Mouse (Mus musculus): ENCODE results near the gene Gm2897. TPM values are rescaled to one million over a fixed set of nuclear protein-coding genes. Genes with fewer than 3 reads are reported as not detected.
"Not testable (repeated sequence)": the region's sequence is repeated elsewhere in the genome, so short reads cannot be mapped to it uniquely, and the experiment has no call there.

The Gm2897 gene
- 1.9 and 4.7 TPM in 2 replicates for polyA plus RNA-seq (2015; fragmentation: Nextera tagmentation; extraction: Ambion mirVana)

GRCm38 (mm10) chr14:3048727-3049512 is at the start of gene Gm2897:
Gene Gm2897, plus strand, starts transcription at chr14:3049285.
- H3K36me3 ChIP-seq (ENCODE audit: control insufficient read depth, insufficient read depth); ATAC-seq (replicated peaks; ENCODE audit: extremely low read depth, insufficient read depth, low FRiP score); H3K27ac ChIP-seq (ENCODE audit: low read length); H3K27me3 ChIP-seq (ENCODE audit: control insufficient read depth, insufficient read depth, low read length); H3K4me1 ChIP-seq (ENCODE audit: control insufficient read depth, insufficient read depth, low read length); H3K9me3 ChIP-seq (replicated peaks; ENCODE audit: control insufficient read depth, low read length): not testable (repeated sequence)
- WGBS, result 7% methylated on average over 25 of the region's 40 CpGs
- Histone ChIP-seq H3K9ac (ENCODE audit: low read length) (peak within 1 kb of the TSS; percentile 60), H3K4me3 (ENCODE audit: low read length) (peak within 1 kb of the TSS; percentile 55), H3K4me2 (ENCODE audit: low read depth, low read length) (peak within 1 kb of the TSS; percentile 75)

- H3K4me3 ChIP-seq (ENCODE audit: low read length); H3K36me3 ChIP-seq (ENCODE audit: control insufficient read depth, insufficient read depth); H3K4me2 ChIP-seq (ENCODE audit: low read depth, low read length); H3K4me1 ChIP-seq (ENCODE audit: control insufficient read depth, insufficient read depth, low read length); ATAC-seq (replicated peaks; ENCODE audit: extremely low read depth, insufficient read depth, low FRiP score); H3K27me3 ChIP-seq (ENCODE audit: control insufficient read depth, insufficient read depth, low read length); H3K27ac ChIP-seq (ENCODE audit: low read length); H3K9me3 ChIP-seq (replicated peaks; ENCODE audit: control insufficient read depth, low read length); H3K9ac ChIP-seq (ENCODE audit: low read length): not testable (repeated sequence)
- 51% methylated on average over 2 of the region's 3 CpGs for WGBS
These were observed 19.4 kb upstream of the Gm2897 start, which contains the start of gene Gm2888 for GRCm38 (mm10) chr14:3029702-3030101. Gene Gm2888, plus strand, starts transcription at chr14:3030002.

GRCm38 (mm10) chr14:3049513-3049800 is 372 bp downstream of the Gm2897 start:
- WGBS, result 1% methylated on average over 11 of the region's 20 CpGs
- peak overlapping the region; percentile 75 for H3K4me2 ChIP-seq (ENCODE audit: low read depth, low read length)
- not testable (repeated sequence) for H3K4me1 ChIP-seq (ENCODE audit: control insufficient read depth, insufficient read depth, low read length)

GRCm38 (mm10) chr14:3050087-3050486 is 1.0 kb downstream of the Gm2897 start:
- not testable (repeated sequence) for H3K4me1 ChIP-seq (ENCODE audit: control insufficient read depth, insufficient read depth, low read length); H3K27ac ChIP-seq (ENCODE audit: low read length); ATAC-seq (replicated peaks; ENCODE audit: extremely low read depth, insufficient read depth, low FRiP score); H3K9me3 ChIP-seq (replicated peaks; ENCODE audit: control insufficient read depth, low read length); H3K9ac ChIP-seq (ENCODE audit: low read length); H3K4me2 ChIP-seq (ENCODE audit: low read depth, low read length); H3K36me3 ChIP-seq (ENCODE audit: control insufficient read depth, insufficient read depth); H3K27me3 ChIP-seq (ENCODE audit: control insufficient read depth, insufficient read depth, low read length); H3K4me3 ChIP-seq (ENCODE audit: low read length)
- 0% methylated on average over 5 of the region's 8 CpGs for WGBS

More at GRCm38 (mm10) chr14:3049513-3049800, 372 bp downstream of the Gm2897 start:
- peak overlapping the region; percentile 60 for H3K9ac ChIP-seq (ENCODE audit: low read length)
- ATAC-seq (replicated peaks; ENCODE audit: extremely low read depth, insufficient read depth, low FRiP score); H3K27ac ChIP-seq (ENCODE audit: low read length); H3K36me3 ChIP-seq (ENCODE audit: control insufficient read depth, insufficient read depth); H3K9me3 ChIP-seq (replicated peaks; ENCODE audit: control insufficient read depth, low read length); H3K27me3 ChIP-seq (ENCODE audit: control insufficient read depth, insufficient read depth, low read length): not testable (repeated sequence)
- H3K4me3 ChIP-seq (ENCODE audit: low read length), result peak overlapping the region; percentile 55

- not testable (repeated sequence) for H3K27ac ChIP-seq (ENCODE audit: low read length); H3K9me3 ChIP-seq (replicated peaks; ENCODE audit: control insufficient read depth, low read length); H3K36me3 ChIP-seq (ENCODE audit: control insufficient read depth, insufficient read depth); H3K9ac ChIP-seq (ENCODE audit: low read length); ATAC-seq (replicated peaks; ENCODE audit: extremely low read depth, insufficient read depth, low FRiP score); H3K4me2 ChIP-seq (ENCODE audit: low read depth, low read length); H3K4me3 ChIP-seq (ENCODE audit: low read length); H3K4me1 ChIP-seq (ENCODE audit: control insufficient read depth, insufficient read depth, low read length); H3K27me3 ChIP-seq (ENCODE audit: control insufficient read depth, insufficient read depth, low read length)
- 85% methylated on average over 10 of the region's 25 CpGs for WGBS
These were observed 67.0 kb downstream of the Gm2897 start for GRCm38 (mm10) chr14:3116051-3116450.

Other genes starting within 250 kb of the Gm2897 start
- not detected in 2 replicates for gene Gm2888, start 19.3 kb upstream of the Gm2897 start, polyA plus RNA-seq (2015; fragmentation: Nextera tagmentation; extraction: Ambion mirVana)
- gene Gm10340, start 84.7 kb downstream of the Gm2897 start, polyA plus RNA-seq (2015; fragmentation: Nextera tagmentation; extraction: Ambion mirVana), result 0.25 TPM in 1 of 2 replicates, not detected in the other
- not detected in 2 replicates for gene Gm5795, start 139.0 kb downstream of the Gm2897 start, polyA plus RNA-seq (2015; fragmentation: Nextera tagmentation; extraction: Ambion mirVana)
- gene D830030K20Rik, start 159.2 kb downstream of the Gm2897 start, polyA plus RNA-seq (2015; fragmentation: Nextera tagmentation; extraction: Ambion mirVana), result 20.7 and 30.4 TPM in 2 replicates